Mouse (Mus musculus): ENCODE results near the gene Osbpl2. TPM values are rescaled to one million over a fixed set of nuclear protein-coding genes. Genes with fewer than 3 reads are reported as not detected.
A peak's percentile ranks its signal among the peaks of the same experiment; 100 is the strongest.

Osbpl2 gene
- polyA plus RNA-seq, 1 experiment from 2014 or later, result 52.5 TPM

DNA sequence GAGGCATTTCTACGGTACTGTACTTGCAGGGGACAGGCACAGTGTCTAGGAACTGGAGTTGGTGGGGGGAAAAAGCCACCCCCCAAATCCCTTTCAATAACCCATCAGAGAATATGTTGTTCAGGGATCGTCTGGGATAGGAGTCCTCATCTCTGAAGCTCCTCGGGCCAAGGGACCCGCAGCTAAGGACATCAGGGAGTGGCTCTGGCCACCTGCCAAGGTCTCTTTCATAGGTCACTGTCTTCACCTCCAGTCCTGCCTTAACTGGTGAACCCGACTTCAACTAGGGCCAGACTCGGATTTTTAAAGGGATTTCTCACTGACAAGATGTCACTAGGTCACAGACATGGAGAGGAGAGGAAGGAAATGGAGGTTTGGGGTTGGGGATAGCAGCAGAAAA is 10.8 kb upstream of the Osbpl2 start:
- Histone ChIP-seq H3K27me3 (replicated peaks) (peaks cover 31% of the 10 kb centered on the region), H3K4me3 (no peak overlapping the region), H3K4me1 (peaks cover 24% of the 10 kb centered on the region), H3K9me3 (no peaks in the 10 kb centered on the region), H3K27ac (no peak overlapping the region), H3K4me2 (replicated peaks) (no peak overlapping the region), H3K36me3 (no peaks in the 10 kb centered on the region), H3K9ac (no peak overlapping the region)
- ATAC-seq (ENCODE audit: low FRiP score, low read depth), result no peak
- WGBS, result 81% methylated on average over 6 of the region's 6 CpGs

DNA sequence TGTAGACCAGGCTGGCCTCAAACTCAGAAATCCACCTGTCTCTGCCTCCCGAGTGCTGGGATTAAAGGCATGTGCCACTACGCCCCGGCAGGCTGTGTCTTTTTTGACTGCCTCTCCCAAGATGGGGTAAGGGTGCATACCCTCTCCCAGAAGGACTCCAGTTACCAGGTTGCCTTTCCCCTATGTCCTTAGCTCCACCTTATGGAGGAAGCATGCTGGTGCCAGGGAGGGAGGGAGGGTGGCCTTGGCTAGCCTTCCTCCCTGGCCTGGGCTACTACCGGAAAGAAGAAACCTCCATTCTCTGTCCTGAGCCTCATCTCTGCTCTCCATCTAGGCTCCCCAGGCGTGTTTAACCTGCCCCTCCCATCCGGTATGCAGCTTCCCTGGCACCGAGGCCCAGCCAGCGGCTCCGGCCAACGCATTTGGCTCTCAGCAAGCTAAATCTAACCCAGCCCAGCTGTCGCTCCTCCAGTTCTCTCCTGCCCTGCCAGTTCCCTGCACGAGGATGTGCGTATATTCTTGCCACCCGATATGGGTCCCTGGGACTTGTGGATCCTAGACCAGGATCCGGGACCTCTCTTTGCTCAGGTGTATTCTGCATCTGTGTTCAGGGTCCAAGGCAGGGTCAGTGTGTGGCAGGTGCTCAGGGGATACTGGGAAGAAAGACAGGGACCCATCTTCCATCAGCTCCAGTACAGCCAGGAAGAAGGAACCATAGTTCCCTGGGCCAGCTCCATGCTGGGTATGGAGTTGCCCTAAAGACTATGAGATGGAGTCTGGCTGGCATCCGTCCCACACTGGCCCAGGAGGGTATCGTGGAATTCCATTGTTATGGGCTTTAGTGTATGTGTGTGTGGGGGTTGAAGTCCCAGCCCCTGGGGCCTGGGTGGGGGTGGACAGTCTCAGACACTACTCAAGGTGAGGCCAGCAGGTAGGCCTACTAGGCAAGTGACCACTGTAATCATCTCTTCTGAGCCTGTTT is 4.9 kb upstream of the Osbpl2 start:
- no peak overlapping the region for H3K4me2 ChIP-seq (replicated peaks)
- 67% methylated on average over 17 of the region's 17 CpGs for WGBS
- H3K4me3 ChIP-seq, result no peak overlapping the region
- no peaks in the 10 kb centered on the region for H3K36me3 ChIP-seq
- H3K4me1 ChIP-seq, result peaks cover 31% of the 10 kb centered on the region
- no peak overlapping the region for H3K27ac ChIP-seq
- H3K9me3 ChIP-seq, result no peaks in the 10 kb centered on the region
- H3K27me3 ChIP-seq (replicated peaks), result no peaks in the 10 kb centered on the region
- no peak overlapping the region for H3K9ac ChIP-seq
- no peak for ATAC-seq (ENCODE audit: low FRiP score, low read depth)

DNA sequence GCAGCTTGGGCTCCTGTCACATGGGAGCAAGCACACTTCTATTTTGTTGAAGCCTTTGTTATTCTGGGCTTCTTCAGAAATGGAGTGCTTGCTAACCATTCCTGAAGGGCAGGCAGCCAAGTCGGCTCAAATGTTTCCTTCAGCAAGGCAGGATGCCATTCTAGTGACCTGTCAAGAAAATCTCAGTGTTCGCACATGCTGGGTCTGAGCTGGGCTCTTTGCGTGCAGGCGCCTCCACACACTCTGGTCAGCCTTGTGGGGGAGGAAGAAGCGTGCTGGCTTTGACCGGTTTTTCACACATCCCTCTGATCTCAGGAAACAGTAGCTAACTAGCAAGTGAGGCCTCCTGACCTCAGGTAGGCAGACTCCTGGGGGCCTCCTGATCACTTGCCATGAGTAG is 3.8 kb upstream of the Osbpl2 start:
- Histone ChIP-seq H3K36me3 (no peaks in the 10 kb centered on the region), H3K4me2 (replicated peaks) (no peak overlapping the region), H3K9me3 (no peaks in the 10 kb centered on the region), H3K4me3 (no peak overlapping the region), H3K9ac (no peak overlapping the region), H3K4me1 (peaks cover 37% of the 10 kb centered on the region), H3K27ac (no peak overlapping the region), H3K27me3 (replicated peaks) (no peaks in the 10 kb centered on the region)
- ATAC-seq (ENCODE audit: low FRiP score, low read depth), result no peak
- WGBS, result 59% methylated on average over 6 of the region's 6 CpGs

DNA sequence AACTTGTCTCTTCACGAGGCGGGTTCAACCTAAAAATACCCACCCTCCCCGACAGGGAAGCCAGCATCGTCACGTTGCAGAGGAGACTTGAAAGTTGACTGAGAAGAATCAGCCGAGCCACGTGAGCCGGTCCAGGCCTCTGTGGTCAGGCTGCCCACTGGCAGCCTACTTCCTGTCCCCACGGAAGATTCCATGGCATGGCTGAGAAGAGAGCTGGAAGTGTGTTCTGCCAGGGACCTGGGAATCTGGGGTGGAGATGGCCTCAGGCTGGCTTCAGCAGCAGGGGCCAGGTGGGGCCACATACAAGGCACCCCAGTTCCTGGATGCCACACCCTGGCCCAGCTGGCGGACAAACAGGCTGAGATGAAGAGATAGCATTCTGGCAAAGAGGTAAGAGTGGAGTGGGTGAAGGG is 3.0 kb upstream of the Osbpl2 start:
- Histone ChIP-seq H3K4me1 (peaks cover 39% of the 10 kb centered on the region), H3K36me3 (no peaks in the 10 kb centered on the region)
- WGBS, result 82% methylated on average over 10 of the region's 10 CpGs

DNA sequence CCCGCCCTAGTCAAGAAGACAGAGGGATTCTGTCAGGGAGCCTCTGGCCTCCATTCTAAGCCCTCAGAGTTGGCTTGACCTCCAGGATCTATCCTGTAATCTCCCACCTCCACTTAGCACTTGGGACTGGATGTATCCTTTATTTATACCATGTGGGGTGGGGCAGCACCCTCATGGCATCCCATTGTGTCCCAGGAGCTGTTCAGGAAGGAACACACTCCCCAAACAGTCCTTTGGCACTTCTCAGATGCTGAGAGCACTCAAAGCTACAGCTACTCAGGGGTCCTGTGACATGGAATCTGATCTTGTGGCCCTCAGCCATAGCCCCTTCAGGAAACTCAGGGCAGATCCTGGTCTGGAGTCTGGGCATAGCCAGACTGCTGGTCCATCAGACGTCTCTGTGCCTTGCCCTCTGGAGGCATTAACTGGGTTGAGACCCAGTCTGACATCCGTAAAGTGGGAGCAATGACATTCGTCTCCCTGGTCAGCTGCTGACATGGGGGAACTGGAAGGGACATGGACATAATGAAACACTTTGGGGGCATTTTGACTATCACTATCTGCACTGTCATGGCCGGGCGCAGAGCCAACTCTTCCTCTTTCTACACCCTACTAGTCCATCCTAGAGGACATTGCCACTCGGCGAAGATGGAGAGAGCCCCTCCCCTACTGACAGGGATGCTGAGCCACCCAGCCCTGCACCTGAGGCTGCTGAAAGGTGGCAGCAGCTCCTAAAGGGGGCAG is 2.2 kb upstream of the Osbpl2 start:
- Histone ChIP-seq H3K27me3 (replicated peaks) (no peaks in the 10 kb centered on the region), H3K4me1 (peaks cover 39% of the 10 kb centered on the region), H3K9ac (no peak overlapping the region), H3K9me3 (no peaks in the 10 kb centered on the region), H3K4me3 (no peak overlapping the region), H3K36me3 (no peaks in the 10 kb centered on the region), H3K27ac (no peak overlapping the region), H3K4me2 (replicated peaks) (peak overlapping the region; percentile 95)
- WGBS, result 70% methylated on average over 8 of the region's 8 CpGs
- no peak for ATAC-seq (ENCODE audit: low FRiP score, low read depth)

More for the DNA sequence above, 3.0 kb upstream of the Osbpl2 start:
- Histone ChIP-seq H3K27ac (no peak overlapping the region), H3K9me3 (no peaks in the 10 kb centered on the region), H3K4me2 (replicated peaks) (no peak overlapping the region), H3K9ac (no peak overlapping the region), H3K4me3 (no peak overlapping the region), H3K27me3 (replicated peaks) (no peaks in the 10 kb centered on the region)
- ATAC-seq (ENCODE audit: low FRiP score, low read depth), result no peak

DNA sequence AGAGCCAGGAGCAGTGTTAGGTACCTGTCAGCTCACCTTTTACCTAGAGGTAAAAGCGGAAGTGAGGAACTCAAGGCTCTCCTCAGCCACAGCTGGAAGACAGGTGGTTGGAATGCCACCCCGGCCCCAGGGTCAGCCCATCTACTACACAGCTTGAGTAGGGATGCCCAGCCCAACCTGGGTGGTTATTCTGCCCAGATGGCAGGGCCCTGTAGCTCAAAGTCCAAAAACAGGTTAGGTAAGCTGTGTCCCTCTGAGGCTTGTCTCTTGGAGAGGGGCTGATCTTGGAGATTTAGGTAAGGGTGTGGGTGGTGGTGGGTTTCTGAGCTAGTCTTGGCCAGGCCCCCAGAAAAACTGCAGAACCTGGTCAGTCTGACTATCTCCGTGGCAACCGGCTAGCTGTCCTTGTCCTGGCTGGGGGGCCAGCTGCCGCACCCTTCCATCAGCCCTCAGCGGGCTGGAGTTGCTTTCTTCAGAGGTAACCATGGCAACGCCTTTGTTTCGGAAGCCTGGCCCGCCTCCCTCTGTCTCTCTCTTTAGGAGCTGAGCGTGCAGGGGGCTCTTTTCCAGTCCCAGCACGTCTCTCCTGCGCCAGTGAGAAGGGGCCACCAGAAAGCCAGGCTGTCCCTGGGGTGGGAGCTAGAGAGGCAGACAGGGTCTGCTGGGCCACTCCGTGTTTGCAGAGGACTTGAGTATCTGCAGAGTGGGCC is 1.5 kb upstream of the Osbpl2 start:
- no peaks in the 10 kb centered on the region for H3K27me3 ChIP-seq (replicated peaks)
- peaks cover 39% of the 10 kb centered on the region for H3K4me1 ChIP-seq
- peak overlapping the region; percentile 9; the same call in 1 of the 2 replicates for H3K4me3 ChIP-seq
- 9% methylated on average over 13 of the region's 13 CpGs for WGBS
- peak overlapping the region; percentile 67; the same call in 1 of the 2 replicates for H3K27ac ChIP-seq
- no peaks in the 10 kb centered on the region for H3K36me3 ChIP-seq
- no peaks in the 10 kb centered on the region for H3K9me3 ChIP-seq
- H3K9ac ChIP-seq, result peak overlapping the region; percentile 74
- peak overlapping the region; percentile 95 for H3K4me2 ChIP-seq (replicated peaks)
- ATAC-seq (ENCODE audit: low FRiP score, low read depth), result peak; percentile 61

DNA sequence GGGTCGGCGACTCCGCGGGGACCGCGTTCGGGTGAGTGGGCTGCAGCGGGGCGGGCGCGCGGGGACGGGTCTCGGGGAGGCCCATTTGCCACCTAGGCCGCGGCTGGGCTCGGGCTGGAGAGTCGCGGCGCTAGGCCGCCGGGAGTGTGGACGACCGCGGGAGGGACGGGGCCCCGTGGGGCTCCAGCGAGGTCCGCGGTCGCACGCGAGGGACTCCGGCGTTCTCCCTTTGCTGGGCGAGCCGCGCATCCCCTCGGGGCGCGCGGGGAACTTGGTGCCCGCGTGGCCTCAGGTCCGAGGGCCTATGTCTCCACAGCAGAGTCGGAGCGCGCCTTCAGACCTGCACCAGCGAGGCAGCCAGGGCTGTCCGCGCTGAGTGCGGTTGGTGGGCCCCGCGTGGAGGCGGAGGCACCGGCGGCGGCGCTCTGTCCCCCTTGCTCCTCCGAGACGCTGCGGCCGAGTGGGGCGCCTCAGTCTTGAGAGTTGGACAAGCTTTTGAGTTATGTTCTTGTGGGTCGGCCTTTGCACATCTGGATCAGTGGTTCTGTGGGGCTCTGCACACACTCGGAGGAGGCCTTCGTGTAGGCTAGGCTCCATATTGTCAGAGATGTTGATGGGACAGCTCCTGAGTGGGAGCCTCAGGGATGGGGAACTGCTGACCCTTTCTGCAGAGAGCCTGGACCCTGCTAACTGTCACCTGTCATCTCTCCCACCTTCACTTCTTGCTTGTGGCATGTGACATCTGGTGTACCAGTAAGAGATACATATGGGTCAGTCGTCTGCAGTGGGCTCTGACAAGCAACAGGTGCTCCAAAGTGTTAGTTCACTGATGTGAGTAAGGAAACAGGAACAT is 559 bp downstream of the Osbpl2 start:
- H3K27me3 ChIP-seq (replicated peaks), result no peaks in the 10 kb centered on the region
- peaks cover 4% of the 10 kb centered on the region; the same call in 1 of the 2 replicates for H3K9me3 ChIP-seq
- H3K4me3 ChIP-seq, result peak overlapping the region; percentile 70
- peak overlapping the region; percentile 95 for H3K4me2 ChIP-seq (replicated peaks)
- ATAC-seq (ENCODE audit: low FRiP score, low read depth), result peak; percentile 26
- peaks cover 11% of the 10 kb centered on the region for H3K36me3 ChIP-seq
- H3K4me1 ChIP-seq, result peaks cover 36% of the 10 kb centered on the region
- peak overlapping the region; percentile 47; the same call in 1 of the 2 replicates for H3K27ac ChIP-seq
- peak overlapping the region; percentile 74 for H3K9ac ChIP-seq
- 1% methylated on average over 62 of the region's 68 CpGs for WGBS

DNA sequence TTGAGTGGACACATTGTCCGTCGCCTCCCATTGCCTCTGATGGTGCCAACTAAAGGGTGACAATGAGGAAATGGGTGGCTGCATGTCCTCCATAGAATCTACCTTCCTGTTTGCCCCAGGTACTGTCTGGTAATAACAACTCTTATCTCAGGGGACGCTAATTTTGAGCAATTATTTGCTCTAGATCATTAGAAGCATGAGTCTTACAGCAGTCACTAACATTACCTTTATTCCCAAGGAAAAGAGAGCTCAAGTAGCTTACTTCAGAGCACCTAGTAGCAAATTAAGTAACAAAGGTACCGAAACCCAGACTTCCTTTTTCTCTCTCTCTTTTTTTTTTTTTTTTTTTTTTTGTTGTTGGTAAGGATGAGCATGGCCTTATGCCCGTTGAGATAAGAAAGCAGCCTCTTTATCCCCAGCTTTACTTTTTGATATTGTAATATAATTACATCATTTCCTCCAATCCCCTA is 1.2 kb downstream of the Osbpl2 start:
- ATAC-seq (ENCODE audit: low FRiP score, low read depth), result no peak
- H3K36me3 ChIP-seq, result peaks cover 11% of the 10 kb centered on the region
- H3K9me3 ChIP-seq, result peaks cover 4% of the 10 kb centered on the region; the same call in 1 of the 2 replicates
- H3K27me3 ChIP-seq (replicated peaks), result no peaks in the 10 kb centered on the region
- no peak overlapping the region for H3K27ac ChIP-seq
- H3K9ac ChIP-seq, result peak overlapping the region; percentile 74
- 78% methylated on average over 5 of the region's 5 CpGs for WGBS
- H3K4me1 ChIP-seq, result peaks cover 33% of the 10 kb centered on the region
- H3K4me3 ChIP-seq, result peak overlapping the region; percentile 70
- peak overlapping the region; percentile 95 for H3K4me2 ChIP-seq (replicated peaks)

DNA sequence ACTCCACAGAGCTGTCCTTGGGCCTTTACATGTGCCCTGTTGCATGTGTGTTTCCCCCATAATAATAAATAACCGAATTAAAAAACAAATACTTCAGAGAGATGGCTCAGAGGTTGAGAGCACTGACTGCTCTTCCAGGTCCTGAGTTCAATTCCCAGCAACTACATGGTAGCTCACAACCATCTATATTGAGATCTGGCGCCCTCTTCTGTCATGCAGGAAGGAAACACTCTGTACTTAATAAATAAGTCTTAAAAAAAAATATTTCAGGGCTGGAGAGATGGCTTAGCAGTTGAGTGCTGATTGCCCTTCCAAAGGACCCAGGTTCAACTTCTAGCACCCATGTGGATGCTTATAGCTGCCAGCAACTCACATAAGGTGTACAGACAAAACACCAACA is 5.1 kb downstream of the Osbpl2 start:
- WGBS, result 87% methylated on average over 2 of the region's 2 CpGs
- peaks cover 11% of the 10 kb centered on the region for H3K36me3 ChIP-seq
- no peak for ATAC-seq (ENCODE audit: low FRiP score, low read depth)
- H3K4me1 ChIP-seq, result peaks cover 29% of the 10 kb centered on the region
- H3K9ac ChIP-seq, result no peak overlapping the region
- H3K4me3 ChIP-seq, result no peak overlapping the region
- H3K9me3 ChIP-seq, result peaks cover 4% of the 10 kb centered on the region; the same call in 1 of the 2 replicates
- H3K27me3 ChIP-seq (replicated peaks), result no peaks in the 10 kb centered on the region
- no peak overlapping the region for H3K27ac ChIP-seq
- H3K4me2 ChIP-seq (replicated peaks), result no peak overlapping the region

DNA sequence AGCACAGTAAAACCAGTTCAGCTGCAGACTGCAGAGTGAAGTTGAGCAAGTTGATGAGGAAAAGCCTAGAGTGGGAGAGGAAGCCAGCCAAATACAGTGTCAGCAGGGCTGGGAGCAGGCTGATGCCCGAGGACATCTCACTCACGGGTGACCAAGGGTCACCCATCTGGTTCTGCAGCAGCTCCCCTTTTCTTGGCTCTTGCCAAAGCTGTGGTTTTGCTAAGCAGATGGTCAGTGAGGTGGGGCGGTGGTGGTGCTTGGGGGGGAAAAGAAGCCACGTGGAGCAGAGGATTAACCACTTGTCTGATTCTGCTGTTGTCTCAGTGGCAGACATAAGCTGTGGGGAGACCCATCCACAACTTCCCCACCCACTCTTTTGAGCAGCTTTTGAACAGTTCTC is 7.1 kb downstream of the Osbpl2 start:
- no peak overlapping the region for H3K9ac ChIP-seq
- H3K9me3 ChIP-seq, result peaks cover 4% of the 10 kb centered on the region; the same call in 1 of the 2 replicates
- peaks cover 11% of the 10 kb centered on the region for H3K36me3 ChIP-seq
- no peak overlapping the region for H3K4me3 ChIP-seq
- H3K4me2 ChIP-seq (replicated peaks), result no peak overlapping the region
- ATAC-seq (ENCODE audit: low FRiP score, low read depth), result no peak
- WGBS, result 25% methylated on average over 4 of the region's 4 CpGs
- H3K27ac ChIP-seq, result no peak overlapping the region
- H3K27me3 ChIP-seq (replicated peaks), result no peaks in the 10 kb centered on the region
- peaks cover 20% of the 10 kb centered on the region for H3K4me1 ChIP-seq

DNA sequence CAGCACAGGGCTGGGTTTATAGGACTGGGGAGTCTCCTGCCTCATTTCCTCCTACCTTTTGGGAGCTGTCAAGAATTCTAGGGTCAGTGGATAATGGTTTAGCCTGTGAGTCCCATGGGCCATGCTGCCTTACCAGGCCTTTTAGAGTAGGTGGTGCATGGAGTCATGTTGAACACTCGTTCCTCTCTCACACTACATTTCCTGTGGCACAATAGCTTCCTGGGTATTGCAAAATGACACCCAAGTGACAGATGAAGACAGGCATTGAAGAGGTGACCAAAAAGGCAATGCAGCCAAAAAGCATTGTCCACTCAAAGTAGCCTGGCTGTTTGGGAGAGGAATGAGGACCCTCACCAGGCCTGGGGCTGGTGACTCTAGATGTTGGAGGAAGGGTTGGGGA is 8.6 kb downstream of the Osbpl2 start:
- Histone ChIP-seq H3K4me2 (replicated peaks) (no peak overlapping the region), H3K27ac (no peak overlapping the region), H3K9ac (no peak overlapping the region), H3K4me1 (peaks cover 20% of the 10 kb centered on the region), H3K36me3 (peaks cover 11% of the 10 kb centered on the region), H3K9me3 (peaks cover 4% of the 10 kb centered on the region; the same call in 1 of the 2 replicates), H3K27me3 (replicated peaks) (no peaks in the 10 kb centered on the region), H3K4me3 (no peak overlapping the region)
- no peak for ATAC-seq (ENCODE audit: low FRiP score, low read depth)
- WGBS, result 61% methylated on average over 1 of the region's 1 CpGs

Measured in neural tube, embryonic 12.5 days (tissue).